Mouse (Mus musculus): ENCODE measurements at regions not wholly inside any gene's neighbourhood (a gene's known extent, or its start where the extent isn't known, plus 50 kb on each side); places are given as distances from the start of the nearest gene placed in this dataset.

- TF ChIP-seq MAFK (IDR thresholded peaks at IDR 0.05; ENCODE audit: insufficient read depth, low read depth, low read length) (no peak), ZC3H11A (IDR thresholded peaks at IDR 0.05; ENCODE audit: borderline replicate concordance, low read depth, low read length) (no peak)
These were observed 936.6 kb downstream of the Gsdmc2 start for GRCm38 (mm10) chr15:62908379-62908778.

Data from ES-E14 (cell line).